Mouse (Mus musculus): ENCODE results near the gene Mpp4.

GRCm38 (mm10) chr1:59110524-59110923 lies 52.7 kb downstream of the Mpp4 start:
- TF ChIP-seq POLR2A (IDR thresholded peaks at IDR 0.05; ENCODE audit: extremely low read depth, insufficient read depth, low read length) (no peak), CTCF (IDR thresholded peaks at IDR 0.05; ENCODE audit: extremely low read depth, insufficient read depth, low read length) (no peak)

Data from cortical plate, adult 2 months (tissue).